Mouse (Mus musculus): ENCODE data around the gene Cyb5d1. TPM values are rescaled to one million over a fixed set of nuclear protein-coding genes. Genes with fewer than 3 reads are reported as not detected.
A peak's percentile ranks its signal among the peaks of the same experiment; 100 is the strongest.
"Not testable (repeated sequence)": the region's sequence is repeated elsewhere in the genome, so short reads cannot be mapped to it uniquely, and the experiment has no call there.

The Cyb5d1 gene
- polyA plus RNA-seq, 1 experiment from 2014 or later: 28.7 TPM

DNA sequence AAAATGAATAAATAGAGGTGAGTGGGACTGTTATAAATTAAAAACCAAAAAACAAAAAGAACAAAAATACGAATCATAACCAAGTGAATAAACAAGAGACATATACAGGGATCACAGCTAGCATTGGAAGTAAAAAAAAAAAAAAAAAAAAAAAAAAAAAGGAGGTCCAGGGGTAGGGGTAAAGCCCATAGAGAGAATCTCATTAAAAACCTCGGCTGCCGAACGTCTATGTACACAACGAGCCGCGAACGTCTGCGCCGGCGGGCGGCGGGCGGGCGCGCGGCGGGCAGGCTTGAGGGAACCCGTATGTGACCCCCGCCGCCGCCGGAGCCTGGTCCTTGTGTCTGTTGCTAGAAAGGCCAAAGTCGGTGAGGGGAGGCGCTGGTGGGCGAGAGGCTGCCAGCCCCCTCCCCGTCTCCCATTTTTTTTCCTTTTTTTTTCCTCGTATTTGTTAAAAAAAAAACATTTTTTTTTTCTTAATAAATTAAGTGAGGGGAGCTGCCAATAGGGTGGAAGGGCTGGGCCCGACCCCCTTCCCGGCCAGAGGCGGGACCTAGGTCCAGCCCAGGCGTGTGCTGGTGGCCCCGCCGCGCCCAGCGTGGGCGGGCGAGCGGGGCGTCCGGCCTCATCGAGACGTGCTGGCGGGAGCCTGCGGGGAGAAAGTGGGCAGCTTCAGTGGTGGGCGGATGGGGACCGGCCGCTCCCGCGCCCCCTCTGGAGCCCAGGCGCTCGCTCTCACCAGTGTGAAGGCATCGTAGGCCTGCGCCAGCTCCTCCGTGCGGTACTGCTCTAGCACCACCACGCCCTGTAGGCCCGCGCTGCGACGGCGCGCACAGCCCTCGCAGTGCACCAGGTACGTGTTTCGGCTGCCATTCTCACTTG is 4.0 kb upstream of the Cyb5d1 start:
- H3K4me2 ChIP-seq (ENCODE audit: low read length): no peak overlapping the region; the same call in 1 of the 2 replicates
- peak overlapping the region; percentile 25; the same call in 1 of the 2 replicates for H3K9ac ChIP-seq (ENCODE audit: low read depth, low read length)
- 22% methylated on average over 66 of the region's 66 CpGs for WGBS
- no peak overlapping the region for H3K4me3 ChIP-seq (ENCODE audit: low read length)
- no peaks in the 10 kb centered on the region for H3K27me3 ChIP-seq (replicated peaks; ENCODE audit: control insufficient read depth, insufficient read depth, low read length)
- H3K9me3 ChIP-seq (ENCODE audit: control insufficient read depth, low read length): no peaks in the 10 kb centered on the region
- H3K4me1 ChIP-seq (ENCODE audit: control insufficient read depth, insufficient read depth, low read depth, low read length): peaks cover 9% of the 10 kb centered on the region
- ATAC-seq: no peak
- peaks cover 38% of the 10 kb centered on the region for H3K36me3 ChIP-seq (ENCODE audit: control insufficient read depth, insufficient read depth, low read length)
- no peak overlapping the region for H3K27ac ChIP-seq (ENCODE audit: low read depth, low read length)

DNA sequence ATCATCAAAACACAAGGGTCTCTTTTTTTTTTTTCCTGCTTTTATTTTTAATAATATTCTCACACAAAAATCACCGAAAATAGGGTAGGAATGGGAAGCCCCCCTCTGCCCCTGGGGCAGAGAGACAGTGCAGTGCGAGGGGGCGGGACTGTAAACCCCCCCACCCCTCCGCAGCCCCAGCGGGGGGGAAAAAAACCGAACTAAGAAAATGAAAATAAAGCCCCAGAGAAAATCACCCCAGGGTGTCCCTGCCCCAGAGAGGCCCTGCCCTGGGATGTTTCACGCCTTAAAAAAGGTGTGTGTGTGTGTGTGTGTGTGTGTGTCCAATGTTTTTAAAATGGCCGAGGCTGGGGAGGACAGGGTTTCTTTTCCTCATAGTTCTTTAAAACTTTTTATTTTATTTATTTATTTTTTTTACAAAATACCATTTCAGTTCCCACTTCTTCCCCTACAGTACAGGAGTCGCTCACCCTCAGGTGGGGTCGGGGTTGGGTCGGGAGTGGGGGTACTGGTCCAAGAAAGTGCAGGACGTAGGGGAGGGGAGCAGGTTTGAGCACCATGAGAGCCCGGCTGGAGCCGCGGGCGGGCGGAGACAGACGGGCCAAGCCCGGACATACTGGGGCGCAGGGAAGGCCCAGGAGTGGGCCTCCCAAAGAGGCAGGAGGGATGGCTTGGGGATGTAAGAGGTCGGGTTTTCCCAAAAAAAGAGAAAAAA is 3.2 kb upstream of the Cyb5d1 start:
- H3K9me3 ChIP-seq (ENCODE audit: control insufficient read depth, low read length): no peaks in the 10 kb centered on the region
- ATAC-seq: no peak
- no peak overlapping the region for H3K4me3 ChIP-seq (ENCODE audit: low read length)
- 0 out of 2 replicates have a peak overlapping the region, but pooled peaks have one; percentile 1 for H3K4me2 ChIP-seq (ENCODE audit: low read length)
- peaks cover 32% of the 10 kb centered on the region for H3K36me3 ChIP-seq (ENCODE audit: control insufficient read depth, insufficient read depth, low read length)
- H3K27me3 ChIP-seq (replicated peaks; ENCODE audit: control insufficient read depth, insufficient read depth, low read length): no peaks in the 10 kb centered on the region
- H3K9ac ChIP-seq (ENCODE audit: low read depth, low read length): no peak overlapping the region; the same call in 1 of the 2 replicates
- peaks cover 13% of the 10 kb centered on the region for H3K4me1 ChIP-seq (ENCODE audit: control insufficient read depth, insufficient read depth, low read depth, low read length)
- 25% methylated on average over 21 of the region's 21 CpGs for WGBS
- H3K27ac ChIP-seq (ENCODE audit: low read depth, low read length): no peak overlapping the region

DNA sequence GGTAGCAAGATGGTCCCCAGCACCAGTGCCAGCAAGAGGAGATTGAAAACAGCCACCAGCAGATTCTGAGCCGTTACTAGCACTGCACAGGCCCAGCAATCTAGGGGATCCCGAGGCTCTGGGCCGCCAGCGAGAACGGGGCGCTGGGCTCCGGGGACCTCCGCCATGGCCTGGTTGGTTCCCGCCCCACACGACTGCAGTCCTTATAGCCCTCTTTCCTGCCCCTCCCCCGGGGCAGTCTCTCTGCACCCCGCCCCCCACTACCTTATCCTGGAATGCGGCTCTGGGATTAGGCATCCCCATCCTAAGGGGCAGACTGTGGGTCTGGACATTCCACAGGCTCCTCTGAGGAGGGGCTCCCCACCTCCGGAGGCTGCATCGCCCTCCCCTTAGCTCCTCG is 2.6 kb upstream of the Cyb5d1 start, which contains the start of gene Tmem88:
Gene Tmem88 (minus strand): TSS at position 176 of the 400 bp plus-strand sequence.
- peak within 1 kb of the TSS; percentile 18 for H3K4me3 ChIP-seq (ENCODE audit: low read length)
- peak within 1 kb of the TSS; percentile 47 for H3K9ac ChIP-seq (ENCODE audit: low read depth, low read length)
- 11% methylated on average over 16 of the region's 16 CpGs for WGBS
- ATAC-seq: no peak
- peaks cover 28% of the 10 kb centered on the region for H3K36me3 ChIP-seq (ENCODE audit: control insufficient read depth, insufficient read depth, low read length)
- peak within 1 kb of the TSS; percentile 80 for H3K4me2 ChIP-seq (ENCODE audit: low read length)
- peaks cover 13% of the 10 kb centered on the region for H3K4me1 ChIP-seq (ENCODE audit: control insufficient read depth, insufficient read depth, low read depth, low read length)
- no peaks in the 10 kb centered on the region for H3K9me3 ChIP-seq (ENCODE audit: control insufficient read depth, low read length)
- H3K27me3 ChIP-seq (replicated peaks; ENCODE audit: control insufficient read depth, insufficient read depth, low read length): no peaks in the 10 kb centered on the region
- peak within 1 kb of the TSS; percentile 51 for H3K27ac ChIP-seq (ENCODE audit: low read depth, low read length)

DNA sequence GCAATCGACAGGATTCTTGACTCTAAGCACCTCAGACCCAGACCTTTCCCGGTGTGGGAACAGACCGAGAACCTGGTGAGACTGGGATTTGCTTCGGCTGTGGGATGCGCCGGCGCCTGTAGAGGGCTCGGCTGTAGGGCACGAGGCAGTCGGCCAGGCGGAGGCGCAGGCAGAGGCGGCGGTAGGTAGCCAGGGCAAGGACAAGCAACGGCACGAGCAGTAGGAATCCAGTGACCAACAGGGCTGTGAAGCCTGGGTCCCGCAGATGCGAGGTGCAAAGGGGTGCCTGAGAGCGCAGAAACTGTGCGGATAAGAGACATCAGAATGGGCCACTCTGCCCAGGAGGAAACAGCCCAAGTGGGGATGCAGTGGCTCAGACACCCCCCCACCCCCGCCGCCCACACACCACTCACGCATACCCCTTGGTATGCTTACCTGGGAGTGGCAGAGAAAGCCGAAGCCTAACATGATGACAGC is 2.2 kb upstream of the Cyb5d1 start:
- Histone ChIP-seq H3K9ac (ENCODE audit: low read depth, low read length) (peak overlapping the region; percentile 47; the same call in 1 of the 2 replicates), H3K36me3 (ENCODE audit: control insufficient read depth, insufficient read depth, low read length) (peaks cover 28% of the 10 kb centered on the region), H3K4me2 (ENCODE audit: low read length) (peak overlapping the region; percentile 31; the same call in 1 of the 2 replicates), H3K4me3 (ENCODE audit: low read length) (peak overlapping the region; percentile 18), H3K27me3 (replicated peaks; ENCODE audit: control insufficient read depth, insufficient read depth, low read length) (no peaks in the 10 kb centered on the region), H3K9me3 (ENCODE audit: control insufficient read depth, low read length) (no peaks in the 10 kb centered on the region), H3K4me1 (ENCODE audit: control insufficient read depth, insufficient read depth, low read depth, low read length) (peaks cover 13% of the 10 kb centered on the region), H3K27ac (ENCODE audit: low read depth, low read length) (peak overlapping the region; percentile 51)
- no peak for ATAC-seq
- 10% methylated on average over 24 of the region's 24 CpGs for WGBS

DNA sequence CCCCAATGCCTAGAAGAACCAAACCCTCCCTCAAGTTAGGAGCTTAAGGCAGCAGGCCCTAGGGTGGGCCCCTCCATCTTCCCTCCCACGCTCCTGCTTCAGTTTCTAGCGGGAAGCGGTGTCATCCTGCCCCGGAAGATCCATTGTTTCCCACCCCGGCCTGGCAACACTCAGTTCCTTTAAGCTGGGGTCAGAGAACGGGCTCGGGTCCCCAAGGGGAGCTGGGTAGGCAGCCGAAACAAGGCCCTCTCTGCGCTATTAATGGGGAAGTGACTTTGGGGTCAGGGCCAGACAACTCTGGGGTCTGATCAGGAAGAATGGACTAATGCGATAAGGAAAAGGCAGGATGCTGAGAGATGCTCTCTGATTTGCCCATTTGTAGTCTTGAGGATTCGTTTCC is 1.3 kb upstream of the Cyb5d1 start:
- H3K4me3 ChIP-seq (ENCODE audit: low read length): peak overlapping the region; percentile 78
- H3K4me1 ChIP-seq (ENCODE audit: control insufficient read depth, insufficient read depth, low read depth, low read length): peaks cover 13% of the 10 kb centered on the region
- peak overlapping the region; percentile 5; the same call in 1 of the 2 replicates for H3K9ac ChIP-seq (ENCODE audit: low read depth, low read length)
- no peaks in the 10 kb centered on the region for H3K9me3 ChIP-seq (ENCODE audit: control insufficient read depth, low read length)
- no peak for ATAC-seq
- no peaks in the 10 kb centered on the region for H3K27me3 ChIP-seq (replicated peaks; ENCODE audit: control insufficient read depth, insufficient read depth, low read length)
- peak overlapping the region; percentile 80 for H3K4me2 ChIP-seq (ENCODE audit: low read length)
- H3K36me3 ChIP-seq (ENCODE audit: control insufficient read depth, insufficient read depth, low read length): peaks cover 22% of the 10 kb centered on the region
- no peak overlapping the region for H3K27ac ChIP-seq (ENCODE audit: low read depth, low read length)
- WGBS: 27% methylated on average over 11 of the region's 11 CpGs

DNA sequence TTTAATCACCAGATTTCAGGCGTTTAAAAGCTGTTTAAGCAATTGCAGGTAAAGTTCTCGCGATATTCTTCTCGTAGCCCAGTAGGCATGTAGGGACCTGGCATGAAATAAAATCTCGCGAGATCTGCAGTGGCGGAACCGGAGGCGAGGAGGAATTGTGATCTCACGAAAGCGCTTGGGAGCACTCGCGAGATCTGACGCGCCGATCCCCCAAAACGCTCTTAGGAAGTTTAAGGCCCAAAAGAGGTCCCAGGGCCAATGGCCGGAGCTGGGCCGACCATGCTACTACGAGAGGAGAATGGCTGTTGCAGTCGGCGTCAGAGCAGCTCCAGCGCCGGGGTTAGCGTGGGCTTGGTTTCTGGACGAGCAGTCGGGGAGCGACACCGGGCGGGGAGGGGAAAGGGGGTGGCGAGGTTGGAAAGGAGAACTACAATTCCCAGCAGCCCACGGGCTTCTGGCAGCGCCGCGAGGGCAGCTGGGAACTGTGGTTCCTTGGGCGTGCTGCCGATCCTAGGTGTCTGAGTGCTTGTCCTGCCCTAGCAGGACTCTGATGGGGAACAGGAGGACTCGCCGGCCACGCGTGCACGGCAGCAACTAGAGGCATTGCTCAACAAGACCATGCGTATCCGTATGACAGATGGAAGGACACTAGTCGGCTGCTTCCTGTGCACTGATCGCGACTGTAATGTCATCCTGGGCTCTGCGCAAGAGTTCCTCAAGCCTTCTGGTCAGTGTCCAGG is 373 bp upstream of the Cyb5d1 start:
- ATAC-seq: peak; percentile 94
- Histone ChIP-seq H3K4me2 (ENCODE audit: low read length) (peak overlapping the region; percentile 80), H3K4me3 (ENCODE audit: low read length) (peak overlapping the region; percentile 78), H3K27me3 (replicated peaks; ENCODE audit: control insufficient read depth, insufficient read depth, low read length) (no peaks in the 10 kb centered on the region), H3K36me3 (ENCODE audit: control insufficient read depth, insufficient read depth, low read length) (peaks cover 17% of the 10 kb centered on the region), H3K9me3 (ENCODE audit: control insufficient read depth, low read length) (no peaks in the 10 kb centered on the region), H3K27ac (ENCODE audit: low read depth, low read length) (peak overlapping the region; percentile 99), H3K4me1 (ENCODE audit: control insufficient read depth, insufficient read depth, low read depth, low read length) (peaks cover 13% of the 10 kb centered on the region), H3K9ac (ENCODE audit: low read depth, low read length) (peak overlapping the region; percentile 95)
- under 1% methylated on average over 43 of the region's 48 CpGs for WGBS

DNA sequence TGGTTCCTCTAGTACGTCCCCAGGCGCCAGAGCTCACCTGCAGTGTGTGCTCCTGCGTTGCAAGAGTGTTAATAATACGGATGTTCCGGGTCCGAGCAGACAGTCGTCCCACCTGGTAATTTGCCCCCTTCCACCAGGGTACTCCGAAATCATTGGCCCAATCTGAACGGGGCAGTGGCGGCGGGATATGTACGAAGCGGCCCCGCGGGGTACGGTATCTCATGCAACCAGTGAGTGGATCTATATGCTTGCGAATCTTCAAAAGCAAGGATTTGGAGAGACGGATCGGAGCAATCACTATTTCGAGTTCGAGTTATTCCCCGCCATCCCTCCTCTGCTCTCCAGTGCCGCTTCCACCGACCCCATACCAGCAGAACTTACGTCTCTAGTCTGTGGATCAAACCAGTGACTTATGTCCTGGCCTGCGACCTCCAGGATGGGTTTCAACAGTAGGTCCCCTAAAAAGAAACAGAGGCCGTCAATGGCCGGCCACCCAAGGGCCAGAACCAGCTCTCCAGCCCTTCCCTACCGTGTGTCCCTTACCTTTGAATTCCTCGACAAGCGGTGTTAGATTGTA is 752 bp downstream of the Cyb5d1 start:
- Histone ChIP-seq H3K4me1 (ENCODE audit: control insufficient read depth, insufficient read depth, low read depth, low read length) (peaks cover 13% of the 10 kb centered on the region), H3K9ac (ENCODE audit: low read depth, low read length) (peak overlapping the region; percentile 71), H3K27ac (ENCODE audit: low read depth, low read length) (peak overlapping the region; percentile 99), H3K4me3 (ENCODE audit: low read length) (peak overlapping the region; percentile 78), H3K4me2 (ENCODE audit: low read length) (peak overlapping the region; percentile 77)
- H3K36me3 ChIP-seq (ENCODE audit: control insufficient read depth, insufficient read depth, low read length); H3K27me3 ChIP-seq (replicated peaks; ENCODE audit: control insufficient read depth, insufficient read depth, low read length); ATAC-seq; H3K9me3 ChIP-seq (ENCODE audit: control insufficient read depth, low read length): not testable (repeated sequence)
- under 1% methylated on average over 31 of the region's 31 CpGs for WGBS

DNA sequence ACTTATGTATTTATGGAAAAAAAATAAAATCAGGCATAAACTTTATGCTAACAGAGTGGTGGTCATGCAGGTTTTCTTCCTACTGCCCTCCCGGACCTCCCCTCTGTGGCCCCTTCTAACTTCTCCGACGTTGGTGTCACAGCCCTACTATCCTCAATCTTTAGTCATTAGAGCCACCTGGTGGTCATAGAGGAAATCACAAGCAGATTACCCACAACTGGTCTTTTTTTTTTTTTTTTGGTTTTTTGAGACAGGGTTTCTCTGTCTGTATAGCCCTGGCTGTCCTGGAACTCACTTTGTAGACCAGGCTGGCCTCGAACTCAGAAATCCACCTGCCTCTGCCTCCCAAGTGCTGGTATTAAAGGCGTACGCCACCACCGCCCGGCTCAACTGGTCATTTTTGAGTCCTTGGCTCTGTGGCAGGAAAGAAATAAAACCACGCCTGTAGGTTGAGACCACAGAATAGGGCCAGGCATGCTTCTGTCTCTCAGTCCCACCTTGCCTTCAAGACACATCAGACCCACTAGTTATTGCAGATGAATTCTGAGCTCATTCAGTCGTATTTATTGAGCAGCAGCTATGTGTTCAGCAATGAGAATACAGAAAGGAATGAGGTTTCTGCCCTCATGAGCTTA is 4.9 kb downstream of the Cyb5d1 start:
- H3K9ac ChIP-seq (ENCODE audit: low read depth, low read length): no peak overlapping the region
- H3K27me3 ChIP-seq (replicated peaks; ENCODE audit: control insufficient read depth, insufficient read depth, low read length): no peaks in the 10 kb centered on the region
- H3K4me3 ChIP-seq (ENCODE audit: low read length): no peak overlapping the region
- H3K4me1 ChIP-seq (ENCODE audit: control insufficient read depth, insufficient read depth, low read depth, low read length): peaks cover 5% of the 10 kb centered on the region
- WGBS: 54% methylated on average over 10 of the region's 10 CpGs
- peak; percentile 31; the same call in 1 of the 2 replicates for ATAC-seq
- no peaks in the 10 kb centered on the region for H3K9me3 ChIP-seq (ENCODE audit: control insufficient read depth, low read length)
- H3K36me3 ChIP-seq (ENCODE audit: control insufficient read depth, insufficient read depth, low read length): no peaks in the 10 kb centered on the region
- H3K27ac ChIP-seq (ENCODE audit: low read depth, low read length): no peak overlapping the region
- H3K4me2 ChIP-seq (ENCODE audit: low read length): no peak overlapping the region
